ENCODE assay signal across 27 mouse cellular contexts in genomic region chr8:126556691-126557090, GRCm38 (mm10). TPM values are rescaled to one million over a fixed set of nuclear protein-coding genes. Genes with fewer than 3 reads are reported as not detected.
A peak's percentile ranks its signal among the peaks of the same experiment; 100 is the strongest.
DNase-seq lines count a peak whose midpoint lies in the region; ATAC-seq and TF ChIP-seq lines count a peak whose summit lies in the region.
"Had no signal": no experiment of that assay in that cellular context is flagged by ENCODE, and none has a peak within 500 bp of the region (broad histone marks: within the 10 kb centered on the region; RNA-seq: fewer than 3 reads in every experiment).

No protein-coding gene starts in this region.

- intact Hi-C loops in gastrocnemius, adult 2 months (cut with DNase I) = no loop called here
- intact Hi-C loops in gastrocnemius, postnatal 14 days (cut with DNase I; ENCODE audit: low total_unique reads) = loop anchor here (10.0 kb wide), 1 partner anchor 52 kb away; no protein-coding TSS in a partner anchor

- peak overlapping the region; percentile 48 for H3K27ac ChIP-seq in gastrocnemius, adult 2 months
- 0 out of 2 replicates have a peak overlapping the region, but pooled peaks have one; percentile 73 for H3K27ac ChIP-seq in hindbrain, embryonic 10.5 days
- H3K27ac ChIP-seq in hindbrain, postnatal 0 days = no peak overlapping the region
- peak overlapping the region; percentile 42 for H3K27ac ChIP-seq in midbrain, embryonic 10.5 days (replicated peaks)
- H3K27ac ChIP-seq in midbrain, embryonic 15.5 days = no peak overlapping the region
- H3K27ac ChIP-seq: hindbrain, embryonic 13.5 days; limb, embryonic 15.5 days; liver, embryonic 15.5 days; macrophage; neural tube, embryonic 15.5 days had no signal

- 91% methylated on average over 5 of the region's 5 CpGs for WGBS in hindbrain, embryonic 10.5 days
- 86% methylated on average over 5 of the region's 5 CpGs for WGBS in hindbrain, postnatal 0 days
- 89% methylated on average over 5 of the region's 5 CpGs for WGBS in midbrain, embryonic 10.5 days
- WGBS in midbrain, embryonic 15.5 days = 88% methylated on average over 5 of the region's 5 CpGs

- 0 out of 2 replicates have a peak, but pooled peaks cover 3% of the 10 kb centered on the region for H3K9me3 ChIP-seq in hindbrain, embryonic 10.5 days
- no peaks in the 10 kb centered on the region for H3K9me3 ChIP-seq in hindbrain, postnatal 0 days (ENCODE audit: low read length)
- H3K9me3 ChIP-seq in midbrain, embryonic 10.5 days (replicated peaks) = 0 out of 2 replicates have a peak, but pooled peaks cover 3% of the 10 kb centered on the region
- H3K9me3 ChIP-seq in midbrain, embryonic 15.5 days = no peaks in the 10 kb centered on the region
- H3K9me3 ChIP-seq: hindbrain, embryonic 13.5 days; limb, embryonic 15.5 days; liver, embryonic 15.5 days; neural tube, embryonic 15.5 days had no signal

- H3K4me1 ChIP-seq in hindbrain, embryonic 10.5 days (replicated peaks) = peaks cover 10% of the 10 kb centered on the region
- no peaks in the 10 kb centered on the region for H3K4me1 ChIP-seq in hindbrain, postnatal 0 days (ENCODE audit: insufficient read depth, low read length)
- H3K4me1 ChIP-seq in midbrain, embryonic 10.5 days = peaks cover 8% of the 10 kb centered on the region
- H3K4me1 ChIP-seq in midbrain, embryonic 15.5 days = no peaks in the 10 kb centered on the region
- H3K4me1 ChIP-seq: limb, embryonic 15.5 days; neural tube, embryonic 15.5 days had no signal

- no peaks in the 10 kb centered on the region for H3K27me3 ChIP-seq in hindbrain, embryonic 10.5 days (ENCODE audit: insufficient read depth, poor library complexity, severe bottlenecking)
- no peaks in the 10 kb centered on the region for H3K27me3 ChIP-seq in hindbrain, postnatal 0 days (ENCODE audit: insufficient read depth, low read length)
- H3K27me3 ChIP-seq in midbrain, embryonic 10.5 days (ENCODE audit: low read depth, poor library complexity, severe bottlenecking) = no peaks in the 10 kb centered on the region
- H3K27me3 ChIP-seq in midbrain, embryonic 15.5 days (replicated peaks) = no peaks in the 10 kb centered on the region
- H3K27me3 ChIP-seq: heart, embryonic 12.5 days; hindbrain, embryonic 13.5 days; limb, embryonic 15.5 days; liver, embryonic 15.5 days; neural tube, embryonic 15.5 days; Patski had no signal

- no peak overlapping the region for H3K9ac ChIP-seq in hindbrain, postnatal 0 days (replicated peaks; ENCODE audit: low read length)
- no peak overlapping the region for H3K9ac ChIP-seq in midbrain, embryonic 15.5 days
- H3K9ac ChIP-seq: heart, embryonic 12.5 days; hindbrain, embryonic 13.5 days; limb, embryonic 15.5 days; liver, embryonic 15.5 days; neural tube, embryonic 15.5 days had no signal

- no peak for ATAC-seq in hindbrain, postnatal 0 days
- no peak for ATAC-seq in midbrain, embryonic 15.5 days (replicated peaks)
- ATAC-seq: forebrain, embryonic 14.5 days; lung, postnatal 0 days; Patski had no signal

- H3K4me3 ChIP-seq in gastrocnemius, adult 2 months = no peak overlapping the region
- H3K4me3 ChIP-seq in hindbrain, embryonic 10.5 days = no peak overlapping the region
- H3K4me3 ChIP-seq in hindbrain, postnatal 0 days (ENCODE audit: low read length) = no peak overlapping the region
- no peak overlapping the region for H3K4me3 ChIP-seq in midbrain, embryonic 10.5 days
- H3K4me3 ChIP-seq in midbrain, embryonic 15.5 days = no peak overlapping the region
- H3K4me3 ChIP-seq: heart, embryonic 12.5 days; hindbrain, embryonic 13.5 days; limb, embryonic 15.5 days; liver, embryonic 15.5 days; neural tube, embryonic 15.5 days had no signal

- no peak for DNase-seq in gastrocnemius, adult 2 months
- no peak for DNase-seq in gastrocnemius, postnatal 14 days
- DNase-seq in hindbrain, embryonic 10.5 days (ENCODE audit: low spot score) = no peak
- DNase-seq in hindbrain, postnatal 0 days (ENCODE audit: low spot score) = no peak
- DNase-seq in midbrain, embryonic 10.5 days (ENCODE audit: low spot score) = no peak
- DNase-seq in urinary bladder, postnatal 4 days (ENCODE audit: low spot score in 2 of 2) = no peak
- DNase-seq: adrenal gland, postnatal 10 days; cerebellum, adult 8-10 months; cerebellum, postnatal 25 days; heart, postnatal 14 days; kidney, adult 9 months; kidney, postnatal 25 days; midbrain, embryonic 14.5 days; right cerebral cortex, postnatal 25 days; spleen, adult 18-20 months; thymus, adult 2 months; thymus, postnatal 36 days had no signal

- TF ChIP-seq CTCF in gastrocnemius, adult 2 months (IDR thresholded peaks at IDR 0.05) = no peak
- no peak for TF ChIP-seq CTCF in hindbrain, postnatal 0 days (IDR thresholded peaks at IDR 0.05; ENCODE audit: low read depth)

- no peaks in the 10 kb centered on the region for H3K36me3 ChIP-seq in hindbrain, embryonic 10.5 days
- H3K36me3 ChIP-seq in hindbrain, postnatal 0 days (ENCODE audit: insufficient read depth, low read length) = no peaks in the 10 kb centered on the region
- no peaks in the 10 kb centered on the region for H3K36me3 ChIP-seq in midbrain, embryonic 10.5 days
- no peaks in the 10 kb centered on the region for H3K36me3 ChIP-seq in midbrain, embryonic 15.5 days (replicated peaks)
- H3K36me3 ChIP-seq: heart, embryonic 12.5 days; hindbrain, embryonic 13.5 days; limb, embryonic 15.5 days; liver, embryonic 15.5 days; neural tube, embryonic 15.5 days had no signal

- H3K4me2 ChIP-seq in hindbrain, postnatal 0 days (ENCODE audit: low read depth, low read length) = no peak overlapping the region
- no peak overlapping the region for H3K4me2 ChIP-seq in midbrain, embryonic 15.5 days
- H3K4me2 ChIP-seq: heart, embryonic 12.5 days; hindbrain, embryonic 13.5 days; limb, embryonic 15.5 days; liver, embryonic 15.5 days; neural tube, embryonic 15.5 days had no signal

RNA-seq across cellular contexts. Expression of gene Irf2bp2, which starts 37.1 kb away (rescaled TPM):
- 10 to 100 TPM; 28.6 to 81.6 TPM for total RNA-seq in gastrocnemius, adult 2 months (2021)
- 10 to 100 TPM; 38.7 to 45.5 TPM for total RNA-seq in gastrocnemius, postnatal 14 days (2021)
- 3.3 and 4.3 TPM in 2 replicates for polyA plus RNA-seq in hindbrain, embryonic 10.5 days (2016; fragmentation: Nextera tagmentation; extraction: Ambion mirVana)
- total RNA-seq in hindbrain, postnatal 0 days (2014; rRNA removed) = 91.5 and 99.1 TPM in 2 replicates
- polyA plus RNA-seq in hindbrain, postnatal 0 days (2015; fragmentation: Nextera tagmentation; extraction: Ambion mirVana) = 10.2 and 11.4 TPM in 2 replicates
- 3.8 and 4.0 TPM in 2 replicates for polyA plus RNA-seq in midbrain, embryonic 10.5 days (2016; fragmentation: Nextera tagmentation; extraction: Ambion mirVana)
- polyA plus RNA-seq in midbrain, embryonic 15.5 days (2015; fragmentation: Nextera tagmentation; extraction: Ambion mirVana) = 9.7 and 10.0 TPM in 2 replicates

Comparison
In these comparisons a context has a peak if more than half of its experiments do, and no peak if none do; other contexts are left out.
1. H3K27ac ChIP-seq: peak in gastrocnemius, adult 2 months (single experiment), hindbrain, embryonic 10.5 days (single experiment) and midbrain, embryonic 10.5 days (single experiment); none in hindbrain, postnatal 0 days (single experiment) and midbrain, embryonic 15.5 days (single experiment).